Mouse (Mus musculus): ENCODE results near the gene Ror1. TPM values are rescaled to one million over a fixed set of nuclear protein-coding genes. Genes with fewer than 3 reads are reported as not detected.

Gene Ror1
- total and polyA plus RNA-seq, 2 experiments from 2014 or later = 0.73 to 2.8 TPM

DNA sequence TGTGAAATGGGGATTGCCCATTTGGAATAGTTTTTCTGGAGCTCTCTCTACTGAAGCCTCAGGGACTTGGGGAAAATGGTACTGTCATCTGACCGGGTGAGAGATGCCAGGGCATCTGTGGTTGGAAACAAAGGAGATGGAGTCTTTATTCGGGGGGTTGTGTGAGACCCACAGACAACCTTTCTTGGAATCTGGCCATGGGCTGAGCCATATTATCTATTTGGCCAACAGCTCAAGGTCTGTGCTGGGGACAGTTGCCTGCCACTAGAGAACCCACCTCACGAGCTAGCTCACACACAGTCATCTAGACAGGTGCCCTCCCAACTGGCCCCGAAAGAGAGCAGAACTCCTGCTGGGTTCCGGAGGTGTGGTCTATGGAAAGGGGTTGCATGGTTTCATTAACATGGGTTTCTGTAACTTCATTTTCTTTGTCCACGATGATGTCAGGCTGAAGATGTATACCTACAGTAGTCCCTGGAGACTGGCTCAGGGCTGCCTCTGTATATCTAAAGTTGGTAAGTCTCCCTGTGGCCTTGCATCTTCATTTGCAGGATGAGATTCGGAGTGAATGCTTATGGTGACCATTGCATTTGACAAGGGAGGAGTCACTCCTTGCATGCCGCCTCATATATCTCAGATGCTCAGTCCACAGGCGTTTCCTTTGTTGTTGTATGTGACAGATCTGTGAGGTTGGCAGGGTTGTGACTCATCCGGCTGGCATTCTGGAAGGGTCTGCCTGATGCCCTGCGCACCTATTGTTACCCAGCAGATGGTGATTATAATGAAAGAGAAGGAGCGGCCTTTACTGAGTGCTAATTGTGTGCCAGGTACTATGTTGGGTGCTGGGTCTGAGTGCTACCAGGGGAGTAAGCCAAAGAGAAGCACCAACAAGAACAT is 32.7 kb downstream of the Ror1 start:
- Histone ChIP-seq H3K27me3 (ENCODE audit: insufficient read depth, low read length) (no peaks in the 10 kb centered on the region), H3K9me3 (ENCODE audit: low read length) (no peaks in the 10 kb centered on the region), H3K27ac (ENCODE audit: low read depth, low read length) (no peak overlapping the region), H3K4me1 (ENCODE audit: insufficient read depth, low read length) (no peaks in the 10 kb centered on the region), H3K4me2 (ENCODE audit: low read depth, low read length, poor library complexity, severe bottlenecking) (no peak overlapping the region), H3K4me3 (ENCODE audit: low read depth, low read length) (no peak overlapping the region), H3K36me3 (ENCODE audit: insufficient read depth, low read length) (no peaks in the 10 kb centered on the region), H3K9ac (replicated peaks; ENCODE audit: low read length, poor library complexity, severe bottlenecking) (no peak overlapping the region)
- no peak for DNase-seq (ENCODE audit: low spot score)
- TF ChIP-seq CTCF (IDR thresholded peaks at IDR 0.05) = no peak
- WGBS = 92% methylated on average over 12 of the region's 12 CpGs
- ATAC-seq (ENCODE audit: low FRiP score) = no peak

DNA sequence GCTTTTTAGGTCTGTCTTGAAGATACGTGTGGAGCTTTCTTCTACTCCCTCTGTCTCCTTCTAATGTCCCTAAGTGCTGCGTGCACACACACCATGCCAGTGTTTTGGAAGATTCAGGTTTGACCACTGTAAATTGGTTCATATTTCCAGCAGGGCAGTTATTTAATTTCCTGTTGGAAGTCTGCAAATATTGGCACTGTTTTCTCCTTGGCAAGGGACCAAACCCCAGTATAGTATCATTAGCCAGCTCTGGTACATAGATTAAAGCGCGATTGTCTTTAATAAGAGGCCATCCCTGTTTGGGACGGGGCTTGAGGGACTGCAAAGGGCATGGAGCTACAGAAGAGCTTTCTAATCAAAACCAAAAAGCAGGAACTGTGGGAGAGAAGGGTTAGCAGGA is 33.6 kb downstream of the Ror1 start:
- no peak for ATAC-seq (ENCODE audit: low FRiP score)
- Histone ChIP-seq H3K4me3 (ENCODE audit: low read depth, low read length) (no peak overlapping the region), H3K27me3 (ENCODE audit: insufficient read depth, low read length) (no peaks in the 10 kb centered on the region), H3K27ac (ENCODE audit: low read depth, low read length) (no peak overlapping the region), H3K4me1 (ENCODE audit: insufficient read depth, low read length) (no peaks in the 10 kb centered on the region), H3K36me3 (ENCODE audit: insufficient read depth, low read length) (no peaks in the 10 kb centered on the region), H3K9ac (replicated peaks; ENCODE audit: low read length, poor library complexity, severe bottlenecking) (no peak overlapping the region), H3K9me3 (ENCODE audit: low read length) (no peaks in the 10 kb centered on the region), H3K4me2 (ENCODE audit: low read depth, low read length, poor library complexity, severe bottlenecking) (no peak overlapping the region)
- DNase-seq (ENCODE audit: low spot score) = peak; percentile 39
- TF ChIP-seq CTCF (IDR thresholded peaks at IDR 0.05) = no peak
- 67% methylated on average over 5 of the region's 5 CpGs for WGBS

DNA sequence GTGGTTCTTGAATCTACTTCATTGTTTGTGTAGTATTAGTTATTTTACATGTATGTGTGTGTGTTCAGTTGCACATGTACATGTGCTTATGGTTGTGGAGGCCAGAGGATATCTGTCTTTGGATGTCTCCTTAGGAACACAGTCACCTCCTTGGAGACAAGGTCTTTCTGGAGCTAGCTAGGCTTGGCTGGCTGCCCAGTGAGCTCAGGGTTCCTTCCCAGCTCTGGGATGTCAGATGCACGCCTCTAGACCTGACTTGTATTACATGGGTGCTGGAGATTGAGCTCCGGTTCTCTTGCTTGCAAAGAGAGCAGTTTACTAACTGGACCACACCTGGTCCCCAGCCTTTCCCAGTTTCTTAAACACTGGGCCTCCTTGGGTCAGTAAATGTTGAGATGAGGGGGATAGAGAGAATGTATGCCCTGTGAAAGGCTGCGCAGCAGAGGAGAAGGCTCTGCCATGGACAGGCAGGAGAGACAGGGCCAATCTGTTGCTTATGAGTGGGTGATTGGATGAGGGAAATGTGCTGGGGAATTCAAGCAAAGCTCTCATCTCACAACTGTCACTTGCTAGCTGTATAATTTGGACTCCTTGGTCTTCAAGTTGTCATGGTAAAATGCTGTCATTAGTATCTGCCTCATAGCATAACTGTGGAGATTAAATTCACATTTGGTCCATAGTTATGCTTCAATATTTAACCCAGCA is 35.3 kb downstream of the Ror1 start:
- TF ChIP-seq CTCF (IDR thresholded peaks at IDR 0.05) = no peak
- ATAC-seq (ENCODE audit: low FRiP score) (no peak), DNase-seq (ENCODE audit: low spot score) (no peak)
- Histone ChIP-seq H3K4me3 (ENCODE audit: low read depth, low read length) (no peak overlapping the region), H3K4me2 (ENCODE audit: low read depth, low read length, poor library complexity, severe bottlenecking) (no peak overlapping the region), H3K27ac (ENCODE audit: low read depth, low read length) (no peak overlapping the region), H3K27me3 (ENCODE audit: insufficient read depth, low read length) (no peaks in the 10 kb centered on the region), H3K4me1 (ENCODE audit: insufficient read depth, low read length) (no peaks in the 10 kb centered on the region), H3K36me3 (ENCODE audit: insufficient read depth, low read length) (no peaks in the 10 kb centered on the region), H3K9me3 (ENCODE audit: low read length) (no peaks in the 10 kb centered on the region), H3K9ac (replicated peaks; ENCODE audit: low read length, poor library complexity, severe bottlenecking) (no peak overlapping the region)
- WGBS = 86% methylated on average over 3 of the region's 3 CpGs

DNA sequence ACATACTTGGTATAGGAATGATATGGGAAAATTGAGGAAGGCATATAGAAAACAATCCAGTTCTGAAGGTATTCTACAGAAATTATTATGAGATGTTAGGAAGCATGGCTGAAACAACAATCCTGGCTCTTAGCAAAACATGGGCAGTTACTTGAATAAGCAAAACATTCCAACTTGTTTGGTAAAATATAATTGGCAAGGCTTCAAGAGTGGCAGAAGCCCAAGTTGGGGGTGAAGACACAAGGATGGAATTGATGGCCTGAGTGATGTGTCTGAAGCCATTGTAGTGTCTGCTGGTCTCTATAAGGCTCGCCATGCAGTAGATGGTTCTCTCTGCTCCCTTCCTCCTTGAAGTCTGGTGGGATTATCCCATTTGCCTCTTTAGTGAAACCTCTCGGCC is 35.9 kb downstream of the Ror1 start:
- Histone ChIP-seq H3K36me3 (ENCODE audit: insufficient read depth, low read length) (no peaks in the 10 kb centered on the region), H3K27ac (ENCODE audit: low read depth, low read length) (no peak overlapping the region), H3K4me2 (ENCODE audit: low read depth, low read length, poor library complexity, severe bottlenecking) (no peak overlapping the region), H3K4me1 (ENCODE audit: insufficient read depth, low read length) (no peaks in the 10 kb centered on the region), H3K9me3 (ENCODE audit: low read length) (no peaks in the 10 kb centered on the region), H3K9ac (replicated peaks; ENCODE audit: low read length, poor library complexity, severe bottlenecking) (no peak overlapping the region), H3K4me3 (ENCODE audit: low read depth, low read length) (no peak overlapping the region), H3K27me3 (ENCODE audit: insufficient read depth, low read length) (no peaks in the 10 kb centered on the region)
- DNase-seq (ENCODE audit: low spot score) (no peak), ATAC-seq (ENCODE audit: low FRiP score) (no peak)
- WGBS = 89% methylated on average over 2 of the region's 2 CpGs
- TF ChIP-seq CTCF (IDR thresholded peaks at IDR 0.05) = no peak

DNA sequence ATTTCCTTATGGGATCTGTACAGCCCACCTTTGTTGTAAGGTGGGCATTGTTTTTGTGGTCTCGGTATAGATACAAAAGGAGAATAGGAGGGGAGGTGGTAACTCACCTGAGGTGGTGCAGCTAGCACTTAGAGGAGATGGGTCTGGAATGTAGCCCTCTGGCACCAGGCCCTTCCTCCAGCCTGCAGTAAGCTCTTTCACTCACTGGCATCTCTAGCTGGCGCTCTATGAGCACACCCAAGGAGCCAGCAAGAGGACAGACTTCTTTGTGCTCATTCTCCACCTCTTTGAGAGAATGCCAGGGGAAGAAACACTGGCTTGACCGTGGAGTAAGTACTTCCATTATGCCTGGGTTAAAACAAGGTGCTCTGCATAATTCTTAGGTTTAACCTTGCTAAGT is 36.7 kb downstream of the Ror1 start:
- 78% methylated on average over 3 of the region's 3 CpGs for WGBS
- TF ChIP-seq CTCF (IDR thresholded peaks at IDR 0.05) = no peak
- Histone ChIP-seq H3K27ac (ENCODE audit: low read depth, low read length) (no peak overlapping the region), H3K36me3 (ENCODE audit: insufficient read depth, low read length) (no peaks in the 10 kb centered on the region), H3K9me3 (ENCODE audit: low read length) (no peaks in the 10 kb centered on the region), H3K4me2 (ENCODE audit: low read depth, low read length, poor library complexity, severe bottlenecking) (no peak overlapping the region), H3K9ac (replicated peaks; ENCODE audit: low read length, poor library complexity, severe bottlenecking) (no peak overlapping the region), H3K27me3 (ENCODE audit: insufficient read depth, low read length) (no peaks in the 10 kb centered on the region), H3K4me3 (ENCODE audit: low read depth, low read length) (no peak overlapping the region), H3K4me1 (ENCODE audit: insufficient read depth, low read length) (no peaks in the 10 kb centered on the region)
- ATAC-seq (ENCODE audit: low FRiP score) = no peak
- DNase-seq (ENCODE audit: low spot score) = no peak

DNA sequence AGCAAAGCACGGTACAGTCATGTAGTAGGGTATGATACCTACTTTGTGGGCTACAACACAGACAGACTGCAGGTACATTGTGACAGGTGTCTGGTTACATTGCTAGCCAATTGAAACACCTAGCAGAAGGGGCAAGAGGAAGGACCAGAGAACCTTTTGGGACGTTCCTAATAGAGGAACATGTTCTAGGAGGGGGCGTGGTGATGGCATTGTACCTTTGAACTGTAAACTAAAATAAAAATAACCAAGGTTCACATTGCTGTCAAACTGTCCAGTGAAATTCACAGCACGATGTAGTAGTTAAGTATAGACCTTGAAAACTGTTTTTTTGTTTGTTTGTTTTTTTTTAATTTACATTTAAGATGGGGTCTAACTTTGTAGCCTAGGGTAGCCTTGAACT is 40.5 kb downstream of the Ror1 start:
- H3K27ac ChIP-seq (ENCODE audit: low read depth, low read length) = no peak overlapping the region
- H3K4me2 ChIP-seq (ENCODE audit: low read depth, low read length, poor library complexity, severe bottlenecking) = no peak overlapping the region
- H3K36me3 ChIP-seq (ENCODE audit: insufficient read depth, low read length) = no peaks in the 10 kb centered on the region
- 93% methylated on average over 4 of the region's 4 CpGs for WGBS
- H3K4me3 ChIP-seq (ENCODE audit: low read depth, low read length) = no peak overlapping the region
- TF ChIP-seq CTCF (IDR thresholded peaks at IDR 0.05) = no peak
- no peak overlapping the region for H3K9ac ChIP-seq (replicated peaks; ENCODE audit: low read length, poor library complexity, severe bottlenecking)
- no peaks in the 10 kb centered on the region for H3K9me3 ChIP-seq (ENCODE audit: low read length)
- H3K27me3 ChIP-seq (ENCODE audit: insufficient read depth, low read length) = no peaks in the 10 kb centered on the region
- no peak for ATAC-seq (ENCODE audit: low FRiP score)
- H3K4me1 ChIP-seq (ENCODE audit: insufficient read depth, low read length) = no peaks in the 10 kb centered on the region
- DNase-seq (ENCODE audit: low spot score) = no peak
